16 mouse cellular contexts compared by ENCODE assay signal in genomic region chr3:108781884-108782270, GRCm38 (mm10). TPM values are rescaled to one million over a fixed set of nuclear protein-coding genes. Genes with fewer than 3 reads are reported as not detected.
DNase-seq lines count a peak whose midpoint lies in the region; ATAC-seq and TF ChIP-seq lines count a peak whose summit lies in the region.
"Had no signal": no experiment of that assay in that cellular context is flagged by ENCODE, and none has a peak within 500 bp of the region (broad histone marks: within the 10 kb centered on the region; RNA-seq: fewer than 3 reads in every experiment).

No protein-coding gene starts in this region.

- no peak overlapping the region for H3K9ac ChIP-seq in embryonic facial prominence, embryonic 14.5 days (ENCODE audit: low read depth, low read length)
- no peak overlapping the region for H3K9ac ChIP-seq in heart, embryonic 14.5 days (ENCODE audit: low read length)
- H3K9ac ChIP-seq in lung, postnatal 0 days (replicated peaks; ENCODE audit: low read depth), result no peak overlapping the region
- H3K9ac ChIP-seq in limb, embryonic 15.5 days, result no peak overlapping the region
- H3K9ac ChIP-seq in hindbrain, embryonic 11.5 days (ENCODE audit: low read depth, low read length), result no peak overlapping the region
- H3K9ac ChIP-seq: hindbrain, embryonic 14.5 days; liver, embryonic 15.5 days; midbrain, embryonic 15.5 days had no signal

- H3K4me3 ChIP-seq in embryonic facial prominence, embryonic 14.5 days (ENCODE audit: low read depth, low read length), result no peak overlapping the region
- H3K4me3 ChIP-seq in embryonic facial prominence, embryonic 10.5 days, result no peak overlapping the region
- H3K4me3 ChIP-seq in heart, embryonic 14.5 days (ENCODE audit: control insufficient read depth in 1 of 2, insufficient read depth in 1 of 2, low read depth in 1 of 2, low read length in 2 of 2), result no peak overlapping the region
- H3K4me3 ChIP-seq in lung, postnatal 0 days (ENCODE audit: low read depth, low read length), result no peak overlapping the region
- no peak overlapping the region for H3K4me3 ChIP-seq in limb, embryonic 15.5 days
- H3K4me3 ChIP-seq in hindbrain, embryonic 11.5 days (ENCODE audit: low read depth, low read length), result no peak overlapping the region
- H3K4me3 ChIP-seq: liver, embryonic 15.5 days; midbrain, embryonic 15.5 days had no signal

- H3K4me2 ChIP-seq in embryonic facial prominence, embryonic 14.5 days (ENCODE audit: low read depth, low read length), result no peak overlapping the region
- no peak overlapping the region for H3K4me2 ChIP-seq in heart, embryonic 14.5 days (ENCODE audit: low read length)
- no peak overlapping the region for H3K4me2 ChIP-seq in lung, postnatal 0 days (replicated peaks; ENCODE audit: low read depth, low read length)
- no peak overlapping the region for H3K4me2 ChIP-seq in limb, embryonic 15.5 days
- no peak overlapping the region for H3K4me2 ChIP-seq in hindbrain, embryonic 11.5 days (replicated peaks; ENCODE audit: low read depth, low read length)
- H3K4me2 ChIP-seq: hindbrain, embryonic 14.5 days; liver, embryonic 15.5 days; midbrain, embryonic 15.5 days had no signal

- peaks cover 12% of the 10 kb centered on the region for H3K9me3 ChIP-seq in embryonic facial prominence, embryonic 14.5 days (ENCODE audit: control insufficient read depth, low read length)
- H3K9me3 ChIP-seq in embryonic facial prominence, embryonic 10.5 days, result peaks cover 12% of the 10 kb centered on the region
- peaks cover 9% of the 10 kb centered on the region for H3K9me3 ChIP-seq in heart, embryonic 14.5 days (ENCODE audit: control insufficient read depth, low read length)
- no peaks in the 10 kb centered on the region for H3K9me3 ChIP-seq in lung, postnatal 0 days (ENCODE audit: low read length)
- H3K9me3 ChIP-seq in limb, embryonic 15.5 days, result no peaks in the 10 kb centered on the region
- no peaks in the 10 kb centered on the region for H3K9me3 ChIP-seq in hindbrain, embryonic 11.5 days (ENCODE audit: control insufficient read depth, low read length)
- H3K9me3 ChIP-seq: liver, embryonic 15.5 days; midbrain, embryonic 15.5 days had no signal

- TF ChIP-seq CTCF in lung, postnatal 0 days (IDR thresholded peaks at IDR 0.05), result no peak

- TF ChIP-seq EP300 in lung, postnatal 0 days (IDR thresholded peaks at IDR 0.05), result no peak; the same call in 1 of the 2 replicates

- DNase-seq in embryonic facial prominence, embryonic 14.5 days (ENCODE audit: low spot score), result no peak
- DNase-seq in embryonic facial prominence, embryonic 10.5 days (ENCODE audit: low spot score), result no peak
- DNase-seq in heart, adult 9 months (ENCODE audit: low spot score in 2 of 2), result no peak
- no peak for DNase-seq in lung, postnatal 0 days (ENCODE audit: low spot score)
- no peak for DNase-seq in lung, postnatal 4 days
- no peak for DNase-seq in hindbrain, embryonic 11.5 days (ENCODE audit: low spot score)
- DNase-seq: cerebellum, adult 18-20 months had no signal

- 58% methylated on average over 5 of the region's 5 CpGs for WGBS in embryonic facial prominence, embryonic 14.5 days
- WGBS in embryonic facial prominence, embryonic 10.5 days, result 89% methylated on average over 5 of the region's 5 CpGs
- 66% methylated on average over 5 of the region's 5 CpGs for WGBS in heart, embryonic 14.5 days
- WGBS in lung, postnatal 0 days, result 78% methylated on average over 5 of the region's 5 CpGs
- 53% methylated on average over 5 of the region's 5 CpGs for WGBS in limb, embryonic 15.5 days
- whole genome bisulfite sequencing in hindbrain, embryonic 11.5 days, result 83% methylated on average over 5 of the region's 5 CpGs

- H3K27ac ChIP-seq in embryonic facial prominence, embryonic 14.5 days (replicated peaks; ENCODE audit: low read depth, low read length), result peak overlapping the region; percentile 75; the same call in 1 of the 2 replicates
- no peak overlapping the region for H3K27ac ChIP-seq in embryonic facial prominence, embryonic 10.5 days (replicated peaks)
- H3K27ac ChIP-seq in heart, embryonic 14.5 days (replicated peaks in 1 of 2; ENCODE audit: control insufficient read depth in 1 of 2, insufficient read depth in 1 of 2, low read depth in 2 of 2, low read length in 2 of 2), result peak overlapping the region; percentile 31 to 61; a peak in 2 of 4 replicates
- no peak overlapping the region for H3K27ac ChIP-seq in lung, postnatal 0 days (ENCODE audit: low read length)
- peak overlapping the region; percentile 86 for H3K27ac ChIP-seq in limb, embryonic 15.5 days
- H3K27ac ChIP-seq in hindbrain, embryonic 11.5 days (ENCODE audit: low read depth, low read length), result no peak overlapping the region
- H3K27ac ChIP-seq: hindbrain, embryonic 14.5 days; liver, embryonic 15.5 days; midbrain, embryonic 15.5 days had no signal

- no peak for ATAC-seq in embryonic facial prominence, embryonic 14.5 days (ENCODE audit: low read depth)
- ATAC-seq in heart, embryonic 14.5 days (ENCODE audit: insufficient number of reproducible peaks, insufficient read depth, low FRiP score, low read depth), result no peak
- ATAC-seq in lung, postnatal 0 days, result peak; percentile 31
- no peak for ATAC-seq in limb, embryonic 15.5 days (ENCODE audit: insufficient number of reproducible peaks, low FRiP score, low TSS enrichment, low read depth)
- ATAC-seq in hindbrain, embryonic 11.5 days (ENCODE audit: low FRiP score), result no peak

- H3K4me1 ChIP-seq in embryonic facial prominence, embryonic 14.5 days (ENCODE audit: control insufficient read depth, insufficient read depth, low read length), result peaks cover 18% of the 10 kb centered on the region
- peaks cover 10% of the 10 kb centered on the region for H3K4me1 ChIP-seq in embryonic facial prominence, embryonic 10.5 days
- peaks cover 7 to 8% of the 10 kb centered on the region in 2 experiments; a peak in 2 of 4 replicates for H3K4me1 ChIP-seq in heart, embryonic 14.5 days (ENCODE audit: control insufficient read depth in 2 of 2, insufficient read depth in 2 of 2, low read length in 2 of 2)
- no peaks in the 10 kb centered on the region for H3K4me1 ChIP-seq in lung, postnatal 0 days (ENCODE audit: insufficient read depth, low read depth, low read length)
- peaks cover 31% of the 10 kb centered on the region for H3K4me1 ChIP-seq in limb, embryonic 15.5 days
- no peaks in the 10 kb centered on the region for H3K4me1 ChIP-seq in hindbrain, embryonic 11.5 days (replicated peaks; ENCODE audit: control insufficient read depth, insufficient read depth, low read length)
- H3K4me1 ChIP-seq: liver, embryonic 15.5 days had no signal

- H3K36me3 ChIP-seq in embryonic facial prominence, embryonic 14.5 days (ENCODE audit: control insufficient read depth, insufficient read depth, low read length), result no peaks in the 10 kb centered on the region
- no peaks in the 10 kb centered on the region for H3K36me3 ChIP-seq in embryonic facial prominence, embryonic 10.5 days (replicated peaks)
- H3K36me3 ChIP-seq in heart, embryonic 14.5 days (ENCODE audit: control insufficient read depth, insufficient read depth, low read length), result no peaks in the 10 kb centered on the region
- no peaks in the 10 kb centered on the region for H3K36me3 ChIP-seq in lung, postnatal 0 days (ENCODE audit: insufficient read depth, low read length)
- no peaks in the 10 kb centered on the region for H3K36me3 ChIP-seq in limb, embryonic 15.5 days
- H3K36me3 ChIP-seq in hindbrain, embryonic 11.5 days (ENCODE audit: control insufficient read depth, insufficient read depth, low read length), result no peaks in the 10 kb centered on the region
- H3K36me3 ChIP-seq: liver, embryonic 15.5 days; midbrain, embryonic 15.5 days had no signal

- H3K27me3 ChIP-seq in embryonic facial prominence, embryonic 14.5 days (replicated peaks; ENCODE audit: control insufficient read depth, insufficient read depth, low read length), result no peaks in the 10 kb centered on the region
- H3K27me3 ChIP-seq in embryonic facial prominence, embryonic 10.5 days (replicated peaks; ENCODE audit: low read depth, poor library complexity, severe bottlenecking), result no peaks in the 10 kb centered on the region
- no peaks in the 10 kb centered on the region for H3K27me3 ChIP-seq in heart, embryonic 14.5 days (ENCODE audit: control insufficient read depth, insufficient read depth, low read length)
- no peaks in the 10 kb centered on the region for H3K27me3 ChIP-seq in lung, postnatal 0 days (replicated peaks; ENCODE audit: insufficient read depth, low read length)
- no peaks in the 10 kb centered on the region for H3K27me3 ChIP-seq in limb, embryonic 15.5 days
- H3K27me3 ChIP-seq in hindbrain, embryonic 11.5 days (ENCODE audit: control insufficient read depth, insufficient read depth, low read length), result no peaks in the 10 kb centered on the region
- H3K27me3 ChIP-seq: CH12.LX; midbrain, embryonic 15.5 days; Patski had no signal

RNA-seq across cellular contexts. Expression of gene Aknad1, which starts 42.4 kb away (rescaled TPM):
- polyA plus RNA-seq in embryonic facial prominence, embryonic 14.5 days (2014; fragmentation: Nextera tagmentation; extraction: Ambion mirVana), result 0.92 and 1.5 TPM in 2 replicates
- polyA plus RNA-seq in embryonic facial prominence, embryonic 10.5 days (2016; fragmentation: Nextera tagmentation; extraction: Ambion mirVana), result 0.06 TPM in 1 of 2 replicates, not detected in the other
- not detected in 2 replicates for polyA plus RNA-seq in heart, embryonic 14.5 days (2014; fragmentation: Nextera tagmentation; extraction: Ambion mirVana)
- polyA plus RNA-seq in lung, postnatal 0 days (2015; fragmentation: Nextera tagmentation; extraction: Ambion mirVana), result 0.10 and 0.21 TPM in 2 replicates
- polyA plus RNA-seq in limb, embryonic 15.5 days (2015; fragmentation: Nextera tagmentation; extraction: Ambion mirVana), result 1.3 and 1.5 TPM in 2 replicates
- 0.11 TPM in 1 of 2 replicates, not detected in the other for polyA plus RNA-seq in hindbrain, embryonic 11.5 days (2014; fragmentation: Nextera tagmentation; extraction: Ambion mirVana)
- polyA plus RNA-seq: hindbrain, embryonic 14.5 days; midbrain, embryonic 15.5 days; neural tube, embryonic 14.5 days; Patski; small intestine, adult 2 months had no signal

RNA-seq across cellular contexts. Expression of gene Stxbp3, which starts 58.4 kb away (rescaled TPM):
- 35.3 and 35.7 TPM in 2 replicates for polyA plus RNA-seq in embryonic facial prominence, embryonic 14.5 days (2014; fragmentation: Nextera tagmentation; extraction: Ambion mirVana)
- 22.4 and 23.1 TPM in 2 replicates for polyA plus RNA-seq in embryonic facial prominence, embryonic 10.5 days (2016; fragmentation: Nextera tagmentation; extraction: Ambion mirVana)
- polyA plus RNA-seq in heart, embryonic 14.5 days (2014; fragmentation: Nextera tagmentation; extraction: Ambion mirVana), result 28.4 and 31.6 TPM in 2 replicates
- 58.1 and 60.6 TPM in 2 replicates for polyA plus RNA-seq in lung, postnatal 0 days (2015; fragmentation: Nextera tagmentation; extraction: Ambion mirVana)
- 46.6 and 51.8 TPM in 2 replicates for polyA plus RNA-seq in limb, embryonic 15.5 days (2015; fragmentation: Nextera tagmentation; extraction: Ambion mirVana)
- 23.2 and 28.1 TPM in 2 replicates for polyA plus RNA-seq in hindbrain, embryonic 11.5 days (2014; fragmentation: Nextera tagmentation; extraction: Ambion mirVana)

RNA-seq across cellular contexts. Expression of gene Gpsm2, which starts 59.8 kb away (rescaled TPM):
- 69.5 and 85.1 TPM in 2 replicates for polyA plus RNA-seq in embryonic facial prominence, embryonic 14.5 days (2014; fragmentation: Nextera tagmentation; extraction: Ambion mirVana)
- 76.0 and 80.2 TPM in 2 replicates for polyA plus RNA-seq in embryonic facial prominence, embryonic 10.5 days (2016; fragmentation: Nextera tagmentation; extraction: Ambion mirVana)
- polyA plus RNA-seq in heart, embryonic 14.5 days (2014; fragmentation: Nextera tagmentation; extraction: Ambion mirVana), result 27.5 and 30.4 TPM in 2 replicates
- polyA plus RNA-seq in lung, postnatal 0 days (2015; fragmentation: Nextera tagmentation; extraction: Ambion mirVana), result 22.9 and 23.7 TPM in 2 replicates
- polyA plus RNA-seq in limb, embryonic 15.5 days (2015; fragmentation: Nextera tagmentation; extraction: Ambion mirVana), result 95.9 and 103 TPM in 2 replicates
- 95.3 and 104 TPM in 2 replicates for polyA plus RNA-seq in hindbrain, embryonic 11.5 days (2014; fragmentation: Nextera tagmentation; extraction: Ambion mirVana)

Comparison
In these comparisons a context has a peak if more than half of its experiments do, and no peak if none do; other contexts are left out.
1. H3K27ac ChIP-seq: peak in embryonic facial prominence, embryonic 14.5 days (single experiment), heart, embryonic 14.5 days (2 of 2) and limb, embryonic 15.5 days (single experiment); none in embryonic facial prominence, embryonic 10.5 days (single experiment), lung, postnatal 0 days (single experiment) and hindbrain, embryonic 11.5 days (single experiment).